ENCODE assay signal across 24 mouse cellular contexts in genomic region chr12:79977136-79977535, GRCm38 (mm10).
"Had no signal": no experiment of that assay in that cellular context is flagged by ENCODE, and none has a peak within 500 bp of the region (broad histone marks: within the 10 kb centered on the region; RNA-seq: fewer than 3 reads in every experiment).

No protein-coding gene starts in this region.

- ATAC-seq: hindbrain, postnatal 0 days; intestine, embryonic 16.5 days had no signal

- H3K9ac ChIP-seq: hindbrain, embryonic 13.5 days; hindbrain, embryonic 15.5 days; kidney, embryonic 15.5 days; limb, embryonic 12.5 days; liver, embryonic 13.5 days; liver, embryonic 15.5 days had no signal

- H3K4me2 ChIP-seq: hindbrain, embryonic 13.5 days; hindbrain, embryonic 15.5 days; kidney, embryonic 15.5 days; limb, embryonic 12.5 days; liver, embryonic 11.5 days; liver, embryonic 13.5 days; liver, embryonic 15.5 days had no signal

- H3K27me3 ChIP-seq: hindbrain, embryonic 13.5 days; hindbrain, embryonic 15.5 days; kidney, embryonic 15.5 days; limb, embryonic 12.5 days; liver, embryonic 13.5 days; liver, embryonic 15.5 days had no signal

- DNase-seq: gastrocnemius, postnatal 14 days; gastrocnemius, postnatal 36 days; heart, adult 18-20 months; heart, postnatal 10 days; heart, postnatal 36 days; kidney, adult 11 months; kidney, adult 2 months; kidney, adult 9 months; kidney, postnatal 14 days; kidney, postnatal 36 days; layer of hippocampus, adult 9-11 months; layer of hippocampus, postnatal 36 days; left cerebral cortex, postnatal 4 days; liver; liver, embryonic 13.5 days had no signal

- H3K9me3 ChIP-seq: hindbrain, embryonic 15.5 days; kidney, embryonic 15.5 days; limb, embryonic 12.5 days; liver, embryonic 13.5 days; liver, embryonic 15.5 days had no signal

- H3K36me3 ChIP-seq: hindbrain, embryonic 13.5 days; hindbrain, embryonic 15.5 days; kidney, embryonic 15.5 days; limb, embryonic 12.5 days; liver, embryonic 13.5 days; liver, embryonic 15.5 days had no signal

- H3K27ac ChIP-seq: hindbrain, embryonic 13.5 days; hindbrain, embryonic 15.5 days; hindbrain, postnatal 0 days; kidney, embryonic 15.5 days; kidney, postnatal 0 days; limb, embryonic 12.5 days; liver, embryonic 13.5 days; liver, embryonic 15.5 days had no signal

- H3K4me3 ChIP-seq: hindbrain, embryonic 13.5 days; hindbrain, embryonic 15.5 days; kidney, embryonic 15.5 days; limb, embryonic 12.5 days; liver, embryonic 13.5 days; liver, embryonic 15.5 days had no signal
